Mouse (Mus musculus): ENCODE measurements around the gene Usp39. TPM values are rescaled to one million over a fixed set of nuclear protein-coding genes. Genes with fewer than 3 reads are reported as not detected.

Gene Usp39
- polyA plus RNA-seq, 1 experiment from 2014 or later: 27.3 TPM

GRCm38 (mm10) chr6:72374820-72375563 is 30.0 kb upstream of the Usp39 start:
- Histone ChIP-seq H3K27ac (ENCODE audit: low read length) (peak overlapping the region; percentile 9), H3K4me1 (ENCODE audit: control insufficient read depth, insufficient read depth, low read length) (peaks cover 16% of the 10 kb centered on the region), H3K9ac (ENCODE audit: low read length) (no peak overlapping the region), H3K4me2 (ENCODE audit: low read depth, low read length) (no peak overlapping the region), H3K36me3 (ENCODE audit: control insufficient read depth, insufficient read depth) (no peaks in the 10 kb centered on the region), H3K27me3 (ENCODE audit: control insufficient read depth, insufficient read depth, low read length) (no peaks in the 10 kb centered on the region), H3K4me3 (ENCODE audit: low read length) (no peak overlapping the region), H3K9me3 (replicated peaks; ENCODE audit: control insufficient read depth, low read length) (no peaks in the 10 kb centered on the region)
- no peak for ATAC-seq (replicated peaks; ENCODE audit: extremely low read depth, insufficient read depth, low FRiP score)
- 61% methylated on average over 15 of the region's 15 CpGs for WGBS

- Histone ChIP-seq H3K4me1 (ENCODE audit: control insufficient read depth, insufficient read depth, low read length) (peaks cover 12% of the 10 kb centered on the region), H3K27me3 (ENCODE audit: control insufficient read depth, insufficient read depth, low read length) (no peaks in the 10 kb centered on the region), H3K9me3 (replicated peaks; ENCODE audit: control insufficient read depth, low read length) (no peaks in the 10 kb centered on the region), H3K36me3 (ENCODE audit: control insufficient read depth, insufficient read depth) (no peaks in the 10 kb centered on the region), H3K9ac (ENCODE audit: low read length) (no peak overlapping the region), H3K4me2 (ENCODE audit: low read depth, low read length) (no peak overlapping the region), H3K4me3 (ENCODE audit: low read length) (no peak overlapping the region), H3K27ac (ENCODE audit: low read length) (peak overlapping the region; percentile 54; the same call in 1 of the 2 replicates)
- WGBS: 50% methylated on average over 7 of the region's 7 CpGs
- peak; percentile 70 for ATAC-seq (replicated peaks; ENCODE audit: extremely low read depth, insufficient read depth, low FRiP score)
These were observed 29.2 kb upstream of the Usp39 start for GRCm38 (mm10) chr6:72374206-72374605.

- Histone ChIP-seq H3K27ac (ENCODE audit: low read length) (peak overlapping the region; percentile 54), H3K9ac (ENCODE audit: low read length) (no peak overlapping the region)
- ATAC-seq (replicated peaks; ENCODE audit: extremely low read depth, insufficient read depth, low FRiP score): no peak
These were observed 28.2 kb upstream of the Usp39 start for GRCm38 (mm10) chr6:72373184-72373583.

GRCm38 (mm10) chr6:72371571-72371970 is 26.6 kb upstream of the Usp39 start:
- Histone ChIP-seq H3K27ac (ENCODE audit: low read length) (peak overlapping the region; percentile 86), H3K27me3 (ENCODE audit: control insufficient read depth, insufficient read depth, low read length) (no peaks in the 10 kb centered on the region), H3K9me3 (replicated peaks; ENCODE audit: control insufficient read depth, low read length) (no peaks in the 10 kb centered on the region), H3K4me2 (ENCODE audit: low read depth, low read length) (no peak overlapping the region), H3K4me1 (ENCODE audit: control insufficient read depth, insufficient read depth, low read length) (peaks cover 12% of the 10 kb centered on the region), H3K9ac (ENCODE audit: low read length) (no peak overlapping the region), H3K4me3 (ENCODE audit: low read length) (no peak overlapping the region), H3K36me3 (ENCODE audit: control insufficient read depth, insufficient read depth) (0 out of 2 replicates have a peak, but pooled peaks cover 2% of the 10 kb centered on the region)
- ATAC-seq (replicated peaks; ENCODE audit: extremely low read depth, insufficient read depth, low FRiP score): no peak
- WGBS: 11% methylated on average over 1 of the region's 1 CpGs

More at GRCm38 (mm10) chr6:72373184-72373583, 28.2 kb upstream of the Usp39 start:
- 0 out of 2 replicates have a peak, but pooled peaks cover 2% of the 10 kb centered on the region for H3K36me3 ChIP-seq (ENCODE audit: control insufficient read depth, insufficient read depth)
- H3K4me2 ChIP-seq (ENCODE audit: low read depth, low read length): no peak overlapping the region
- peaks cover 12% of the 10 kb centered on the region for H3K4me1 ChIP-seq (ENCODE audit: control insufficient read depth, insufficient read depth, low read length)
- WGBS: 75% methylated on average over 4 of the region's 4 CpGs
- no peak overlapping the region for H3K4me3 ChIP-seq (ENCODE audit: low read length)
- H3K27me3 ChIP-seq (ENCODE audit: control insufficient read depth, insufficient read depth, low read length): no peaks in the 10 kb centered on the region
- H3K9me3 ChIP-seq (replicated peaks; ENCODE audit: control insufficient read depth, low read length): no peaks in the 10 kb centered on the region

GRCm38 (mm10) chr6:72371147-72371546 is 26.2 kb upstream of the Usp39 start:
- no peaks in the 10 kb centered on the region for H3K27me3 ChIP-seq (ENCODE audit: control insufficient read depth, insufficient read depth, low read length)
- no peak overlapping the region for H3K4me3 ChIP-seq (ENCODE audit: low read length)
- no peak overlapping the region for H3K4me2 ChIP-seq (ENCODE audit: low read depth, low read length)
- H3K4me1 ChIP-seq (ENCODE audit: control insufficient read depth, insufficient read depth, low read length): peaks cover 12% of the 10 kb centered on the region
- 36% methylated on average over 5 of the region's 5 CpGs for WGBS
- H3K9me3 ChIP-seq (replicated peaks; ENCODE audit: control insufficient read depth, low read length): no peaks in the 10 kb centered on the region
- peak overlapping the region; percentile 86 for H3K27ac ChIP-seq (ENCODE audit: low read length)
- H3K9ac ChIP-seq (ENCODE audit: low read length): peak overlapping the region; percentile 7; the same call in 1 of the 2 replicates
- peak; percentile 35; the same call in 1 of the 2 replicates for ATAC-seq (replicated peaks; ENCODE audit: extremely low read depth, insufficient read depth, low FRiP score)
- 0 out of 2 replicates have a peak, but pooled peaks cover 2% of the 10 kb centered on the region for H3K36me3 ChIP-seq (ENCODE audit: control insufficient read depth, insufficient read depth)

- Histone ChIP-seq H3K27me3 (ENCODE audit: control insufficient read depth, insufficient read depth, low read length) (no peaks in the 10 kb centered on the region), H3K36me3 (ENCODE audit: control insufficient read depth, insufficient read depth) (0 out of 2 replicates have a peak, but pooled peaks cover 2% of the 10 kb centered on the region), H3K9me3 (replicated peaks; ENCODE audit: control insufficient read depth, low read length) (no peaks in the 10 kb centered on the region), H3K9ac (ENCODE audit: low read length) (no peak overlapping the region), H3K4me3 (ENCODE audit: low read length) (no peak overlapping the region), H3K27ac (ENCODE audit: low read length) (no peak overlapping the region), H3K4me2 (ENCODE audit: low read depth, low read length) (no peak overlapping the region), H3K4me1 (ENCODE audit: control insufficient read depth, insufficient read depth, low read length) (peaks cover 12% of the 10 kb centered on the region)
- no peak for ATAC-seq (replicated peaks; ENCODE audit: extremely low read depth, insufficient read depth, low FRiP score)
- 66% methylated on average over 12 of the region's 12 CpGs for WGBS
These were observed 25.1 kb upstream of the Usp39 start for GRCm38 (mm10) chr6:72370091-72370490.

- H3K9me3 ChIP-seq (replicated peaks; ENCODE audit: control insufficient read depth, low read length): no peaks in the 10 kb centered on the region
- 0 out of 2 replicates have a peak, but pooled peaks cover 2% of the 10 kb centered on the region for H3K36me3 ChIP-seq (ENCODE audit: control insufficient read depth, insufficient read depth)
- no peaks in the 10 kb centered on the region for H3K27me3 ChIP-seq (ENCODE audit: control insufficient read depth, insufficient read depth, low read length)
- peaks cover 12% of the 10 kb centered on the region for H3K4me1 ChIP-seq (ENCODE audit: control insufficient read depth, insufficient read depth, low read length)
- no peak overlapping the region for H3K4me2 ChIP-seq (ENCODE audit: low read depth, low read length)
- H3K4me3 ChIP-seq (ENCODE audit: low read length): no peak overlapping the region
- ATAC-seq (replicated peaks; ENCODE audit: extremely low read depth, insufficient read depth, low FRiP score): no peak
- no peak overlapping the region for H3K9ac ChIP-seq (ENCODE audit: low read length)
- 79% methylated on average over 4 of the region's 4 CpGs for WGBS
- H3K27ac ChIP-seq (ENCODE audit: low read length): no peak overlapping the region
These were observed 24.6 kb upstream of the Usp39 start for GRCm38 (mm10) chr6:72369557-72369956.

- Histone ChIP-seq H3K4me1 (ENCODE audit: control insufficient read depth, insufficient read depth, low read length) (peaks cover 14% of the 10 kb centered on the region), H3K9me3 (replicated peaks; ENCODE audit: control insufficient read depth, low read length) (no peaks in the 10 kb centered on the region), H3K9ac (ENCODE audit: low read length) (no peak overlapping the region), H3K27ac (ENCODE audit: low read length) (no peak overlapping the region), H3K4me2 (ENCODE audit: low read depth, low read length) (no peak overlapping the region), H3K27me3 (ENCODE audit: control insufficient read depth, insufficient read depth, low read length) (no peaks in the 10 kb centered on the region), H3K4me3 (ENCODE audit: low read length) (no peak overlapping the region), H3K36me3 (ENCODE audit: control insufficient read depth, insufficient read depth) (0 out of 2 replicates have a peak, but pooled peaks cover 2% of the 10 kb centered on the region)
- no peak for ATAC-seq (replicated peaks; ENCODE audit: extremely low read depth, insufficient read depth, low FRiP score)
- WGBS: 83% methylated on average over 4 of the region's 4 CpGs
These were observed 22.5 kb upstream of the Usp39 start for GRCm38 (mm10) chr6:72367460-72367974.

GRCm38 (mm10) chr6:72366844-72367443 is 22.0 kb upstream of the Usp39 start, which contains the start of gene Rnf181:
TSS of gene Rnf181 (minus strand) at chr6:72366956.
- Histone ChIP-seq H3K27me3 (ENCODE audit: control insufficient read depth, insufficient read depth, low read length) (no peaks in the 10 kb centered on the region), H3K27ac (ENCODE audit: low read length) (no peak within 1 kb of the TSS), H3K4me3 (ENCODE audit: low read length) (no peak within 1 kb of the TSS), H3K4me2 (ENCODE audit: low read depth, low read length) (no peak within 1 kb of the TSS), H3K9ac (ENCODE audit: low read length) (no peak within 1 kb of the TSS), H3K36me3 (ENCODE audit: control insufficient read depth, insufficient read depth) (0 out of 2 replicates have a peak, but pooled peaks cover 2% of the 10 kb centered on the region), H3K4me1 (ENCODE audit: control insufficient read depth, insufficient read depth, low read length) (peaks cover 14% of the 10 kb centered on the region), H3K9me3 (replicated peaks; ENCODE audit: control insufficient read depth, low read length) (no peaks in the 10 kb centered on the region)
- 69% methylated on average over 4 of the region's 4 CpGs for WGBS
- no peak for ATAC-seq (replicated peaks; ENCODE audit: extremely low read depth, insufficient read depth, low FRiP score)
